Mouse (Mus musculus) brain, embryonic 14.5 days (tissue): ENCODE measurements around the gene Kcnj6.

Experiments used
- CTCF ChIP-seq: fragments of 200-500 bp; IDR thresholded peaks from 2 replicates; pipeline ENCODE4 v1.5.1; 2012; ENCODE audit warnings: inconsistent platforms, mild to moderate bottlenecking, moderate library complexity, borderline replicate concordance; ENCODE audit not compliant: insufficient read depth, insufficient read length; ENCODE audit errors: extremely low read depth
- POLR2A ChIP-seq: fragments of 200-500 bp; IDR thresholded peaks from 2 replicates; pipeline ENCODE4 v1.6.1; 2012; ENCODE audit warnings: mild to moderate bottlenecking, inconsistent platforms, borderline replicate concordance; ENCODE audit not compliant: poor library complexity, insufficient read depth, insufficient read length, severe bottlenecking; ENCODE audit errors: extremely low read depth

DNA sequence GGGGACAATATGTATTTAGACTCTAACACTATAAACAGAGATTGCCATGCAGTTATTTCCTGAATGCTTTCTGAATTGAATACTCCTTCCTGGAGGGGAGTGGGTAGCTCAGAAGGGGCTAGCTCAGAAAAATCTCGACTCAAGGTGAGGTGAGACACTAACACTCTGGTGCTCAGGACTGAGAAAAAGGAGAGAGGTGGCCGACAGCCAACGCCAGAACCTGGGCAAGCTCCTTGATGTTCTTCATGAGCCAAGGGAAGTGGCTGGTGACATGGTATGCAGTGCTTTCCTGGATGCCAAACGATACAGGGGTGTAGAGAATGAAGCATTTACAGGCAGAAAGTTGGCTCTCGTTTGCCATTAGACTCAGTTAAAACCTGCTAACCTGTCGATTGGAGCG is 48.3 kb downstream of the Kcnj6 start:
- TF ChIP-seq CTCF (no peak), POLR2A (no peak)
